Mouse (Mus musculus) CH12F3 (cell line): ENCODE measurements around the gene Bivm.

Experiments used
- in situ Hi-C: fragments of 300-500 bp; cut with MboI; formaldehyde crosslinking; loops from 2 replicates; pipeline ENCODE4 v1.14.3; 2020; ENCODE audit warnings: low sequenced_read_pairs

Gene Bivm

DNA sequence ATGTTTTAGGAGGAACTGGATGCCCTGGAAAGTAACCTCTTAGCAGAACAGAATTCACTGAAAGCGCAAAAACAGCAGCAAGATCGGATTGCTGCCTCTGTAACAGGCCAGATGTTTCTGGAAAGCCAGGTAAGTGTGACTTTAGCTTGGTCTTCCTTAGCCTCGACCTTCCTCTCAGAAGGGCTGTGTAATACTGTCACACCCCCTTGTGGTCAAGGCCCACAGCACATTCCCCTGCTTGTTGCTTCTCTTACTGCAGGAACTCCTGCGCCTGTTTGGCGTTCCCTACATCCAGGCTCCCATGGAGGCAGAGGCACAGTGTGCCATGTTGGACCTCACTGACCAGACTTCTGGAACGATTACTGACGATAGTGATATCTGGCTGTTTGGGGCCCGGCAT is 55.1 kb downstream of the Bivm start:
- in situ Hi-C loops = no loop called here

DNA sequence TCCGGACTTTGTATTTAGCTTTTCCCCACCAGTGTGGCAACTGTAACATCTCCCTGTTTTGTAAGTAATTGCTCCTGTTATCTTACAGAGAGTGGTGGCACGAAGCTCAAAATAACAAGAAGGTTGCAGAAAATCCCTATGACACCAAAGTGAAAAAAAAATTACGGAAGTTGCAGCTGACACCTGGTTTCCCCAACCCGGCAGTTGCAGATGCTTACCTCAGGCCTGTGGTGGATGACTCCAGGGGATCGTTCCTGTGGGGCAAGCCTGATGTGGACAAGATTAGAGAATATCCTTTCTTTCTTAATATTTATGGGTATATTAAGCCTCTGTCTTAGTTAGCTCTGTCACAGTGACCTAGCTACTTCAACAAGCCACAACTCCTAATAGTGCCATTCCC is 59.3 kb downstream of the Bivm start:
- in situ Hi-C loops = no loop called here

DNA sequence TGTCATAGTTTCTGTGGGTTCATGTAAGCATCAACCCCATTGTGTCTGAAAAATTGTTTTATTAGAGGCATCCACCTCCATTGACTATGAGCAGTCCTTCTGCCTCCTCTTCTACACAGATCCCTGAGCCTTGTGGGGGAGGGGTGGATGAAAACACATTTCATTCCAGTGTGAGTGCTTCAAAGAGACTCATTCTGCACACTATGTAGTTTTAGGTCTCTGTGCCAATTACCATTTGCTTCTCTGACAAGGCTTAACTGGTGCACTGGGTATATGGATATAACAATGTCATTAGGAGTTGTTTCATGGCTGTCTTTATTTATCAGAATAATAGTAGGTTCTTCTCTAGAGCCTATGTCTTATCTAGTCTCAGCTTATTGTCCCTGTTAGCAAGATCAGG is 67.6 kb downstream of the Bivm start:
- in situ Hi-C loops = no loop called here
